8 mouse cellular contexts compared by ENCODE assay signal in genomic region chr6:131382232-131382983, GRCm38 (mm10). TPM values are rescaled to one million over a fixed set of nuclear protein-coding genes. Genes with fewer than 3 reads are reported as not detected.
DNase-seq lines count a peak whose midpoint lies in the region; ATAC-seq and TF ChIP-seq lines count a peak whose summit lies in the region.

No protein-coding gene starts in this region.

- H3K4me2 ChIP-seq in forebrain, postnatal 0 days (ENCODE audit: low read depth): no peak overlapping the region; the same call in 1 of the 2 replicates
- peak overlapping the region; percentile 17 for H3K4me2 ChIP-seq in intestine, postnatal 0 days (replicated peaks; ENCODE audit: low read depth)

- H3K36me3 ChIP-seq in heart, embryonic 10.5 days: peaks cover 40% of the 10 kb centered on the region
- H3K36me3 ChIP-seq in forebrain, postnatal 0 days (ENCODE audit: insufficient read depth): peaks cover 21% of the 10 kb centered on the region
- peaks cover 30% of the 10 kb centered on the region for H3K36me3 ChIP-seq in intestine, postnatal 0 days (ENCODE audit: control insufficient read depth, insufficient read depth)

- H3K27ac ChIP-seq in heart, embryonic 10.5 days: no peak overlapping the region
- peak overlapping the region; percentile 30; the same call in 1 of the 2 replicates for H3K27ac ChIP-seq in forebrain, postnatal 0 days (ENCODE audit: low read depth, low read length)
- no peak overlapping the region; the same call in 1 of the 2 replicates for H3K27ac ChIP-seq in intestine, postnatal 0 days (ENCODE audit: low read depth, low read length)

- H3K9me3 ChIP-seq in heart, embryonic 10.5 days: no peaks in the 10 kb centered on the region
- H3K9me3 ChIP-seq in forebrain, postnatal 0 days (ENCODE audit: low read length): no peaks in the 10 kb centered on the region
- H3K9me3 ChIP-seq in intestine, postnatal 0 days (ENCODE audit: control insufficient read depth): no peaks in the 10 kb centered on the region

- H3K4me3 ChIP-seq in heart, embryonic 10.5 days: no peak overlapping the region
- no peak overlapping the region for H3K4me3 ChIP-seq in forebrain, postnatal 0 days (ENCODE audit: low read depth, low read length)
- no peak overlapping the region for H3K4me3 ChIP-seq in intestine, postnatal 0 days (ENCODE audit: low read depth, low read length)

- no peaks in the 10 kb centered on the region for H3K27me3 ChIP-seq in heart, embryonic 10.5 days (ENCODE audit: insufficient read depth, poor library complexity, severe bottlenecking)
- H3K27me3 ChIP-seq in forebrain, postnatal 0 days (ENCODE audit: insufficient read depth, low read length): no peaks in the 10 kb centered on the region
- no peaks in the 10 kb centered on the region for H3K27me3 ChIP-seq in intestine, postnatal 0 days (replicated peaks; ENCODE audit: control insufficient read depth, insufficient read depth, low read length)

- peaks cover 28% of the 10 kb centered on the region for H3K4me1 ChIP-seq in heart, embryonic 10.5 days
- peaks cover 28% of the 10 kb centered on the region; the same call in 1 of the 2 replicates for H3K4me1 ChIP-seq in forebrain, postnatal 0 days (ENCODE audit: insufficient read depth)
- H3K4me1 ChIP-seq in intestine, postnatal 0 days (replicated peaks; ENCODE audit: control insufficient read depth, insufficient read depth, low read length): peaks cover 3% of the 10 kb centered on the region; the same call in 1 of the 2 replicates

- no peak for TF ChIP-seq CTCF in forebrain, postnatal 0 days (IDR thresholded peaks at IDR 0.05; ENCODE audit: low read depth)
- peak; percentile 47 for TF ChIP-seq CTCF in intestine, postnatal 0 days (IDR thresholded peaks at IDR 0.05; ENCODE audit: low read depth)

- peak; percentile 34 for ATAC-seq in forebrain, postnatal 0 days
- 0 out of 2 replicates have a peak, but pooled peaks have one; percentile 11 for ATAC-seq in intestine, postnatal 0 days
- no peak for ATAC-seq in megakaryocyte progenitor cell, adult 5-6 weeks (replicated peaks; ENCODE audit: poor library complexity)

- peak; percentile 80 to 93 for DNase-seq in heart, adult 18-20 months
- DNase-seq in heart, embryonic 10.5 days (ENCODE audit: low spot score): no peak
- DNase-seq in adrenal gland, postnatal 25 days: peak; percentile 38
- peak; percentile 9 for DNase-seq in forebrain, postnatal 0 days
- DNase-seq in lung, postnatal 36 days: peak; percentile 86
- DNase-seq in layer of hippocampus, adult 8-10 months (ENCODE audit: low spot score in 2 of 2): no peak

- WGBS in heart, embryonic 10.5 days: 67% methylated on average over 14 of the region's 14 CpGs
- 25% methylated on average over 14 of the region's 14 CpGs for WGBS in forebrain, postnatal 0 days
- 45% methylated on average over 14 of the region's 14 CpGs for WGBS in intestine, postnatal 0 days

- no peak overlapping the region for H3K9ac ChIP-seq in forebrain, postnatal 0 days
- no peak overlapping the region for H3K9ac ChIP-seq in intestine, postnatal 0 days (ENCODE audit: low read depth, low read length)

RNA-seq across cellular contexts. Expression of gene Ybx3, which starts 5.9 kb away (rescaled TPM):
- total RNA-seq in heart, adult 18-20 months (2021): 100 to 1,000 TPM; 209 to 231 TPM
- polyA plus RNA-seq in heart, embryonic 10.5 days (2016; fragmentation: Nextera tagmentation; extraction: Ambion mirVana): 37.6 and 48.9 TPM in 2 replicates
- total RNA-seq in adrenal gland, postnatal 25 days (2021): 194 and 279 TPM in 2 replicates
- total RNA-seq in forebrain, postnatal 0 days (2014; rRNA removed): 89.3 and 116 TPM in 2 replicates
- 36.2 and 37.3 TPM in 2 replicates for polyA plus RNA-seq in forebrain, postnatal 0 days (2015; fragmentation: Nextera tagmentation; extraction: Ambion mirVana)
- 33.9 and 39.9 TPM in 2 replicates for polyA plus RNA-seq in intestine, postnatal 0 days (2015; fragmentation: Nextera tagmentation; extraction: Ambion mirVana)
- total RNA-seq in megakaryocyte progenitor cell, adult 5-6 weeks (2015): 568 and 581 TPM in 2 replicates
- total RNA-seq in megakaryocyte progenitor cell, adult 5-6 weeks (2017): 577 and 593 TPM in 2 replicates
- 10 to 100 TPM; 40.4 to 46.0 (median 43.7) TPM for total RNA-seq in layer of hippocampus, adult 8-10 months (2022)

RNA-seq across cellular contexts. Expression of gene Styk1, which starts 29.0 kb away (rescaled TPM):
- under 1 TPM; 0.30 to 0.41 TPM for total RNA-seq in heart, adult 18-20 months (2021)
- polyA plus RNA-seq in heart, embryonic 10.5 days (2016; fragmentation: Nextera tagmentation; extraction: Ambion mirVana): 0.60 and 1.0 TPM in 2 replicates
- total RNA-seq in adrenal gland, postnatal 25 days (2021): 0.73 TPM in 1 of 2 replicates, not detected in the other
- 7.1 and 10.5 TPM in 2 replicates for total RNA-seq in forebrain, postnatal 0 days (2014; rRNA removed)
- polyA plus RNA-seq in forebrain, postnatal 0 days (2015; fragmentation: Nextera tagmentation; extraction: Ambion mirVana): 4.5 and 6.3 TPM in 2 replicates
- polyA plus RNA-seq in intestine, postnatal 0 days (2015; fragmentation: Nextera tagmentation; extraction: Ambion mirVana): 14.1 and 14.9 TPM in 2 replicates
- 0.24 and 0.32 TPM in 2 replicates for total RNA-seq in megakaryocyte progenitor cell, adult 5-6 weeks (2015)
- total RNA-seq in megakaryocyte progenitor cell, adult 5-6 weeks (2017): 0.08 and 0.17 TPM in 2 replicates
- total RNA-seq in layer of hippocampus, adult 8-10 months (2022): under 1 TPM; 0.21 to 0.45 (median 0.36) TPM

Comparison
In these comparisons a context has a peak if more than half of its experiments do, and no peak if none do; other contexts are left out.
1. DNase-seq: peak in heart, adult 18-20 months (2 of 2), adrenal gland, postnatal 25 days (single experiment), forebrain, postnatal 0 days (single experiment) and lung, postnatal 36 days (single experiment); none in heart, embryonic 10.5 days (single experiment) and layer of hippocampus, adult 8-10 months (0 of 2).